Mouse (Mus musculus) heart, adult 11 months (tissue): Measurements from ENCODE around the gene Vmn1r192.
A peak's percentile ranks its signal among the peaks of the same experiment; 100 is the strongest.
"Not testable (repeated sequence)": the region's sequence is repeated elsewhere in the genome, so short reads cannot be mapped to it uniquely, and the experiment has no call there.

Experiments
- DNase-seq: peaks from one replicate; pipeline ENCODE4 v3.0.0; 2022

The Vmn1r192 gene

DNA sequence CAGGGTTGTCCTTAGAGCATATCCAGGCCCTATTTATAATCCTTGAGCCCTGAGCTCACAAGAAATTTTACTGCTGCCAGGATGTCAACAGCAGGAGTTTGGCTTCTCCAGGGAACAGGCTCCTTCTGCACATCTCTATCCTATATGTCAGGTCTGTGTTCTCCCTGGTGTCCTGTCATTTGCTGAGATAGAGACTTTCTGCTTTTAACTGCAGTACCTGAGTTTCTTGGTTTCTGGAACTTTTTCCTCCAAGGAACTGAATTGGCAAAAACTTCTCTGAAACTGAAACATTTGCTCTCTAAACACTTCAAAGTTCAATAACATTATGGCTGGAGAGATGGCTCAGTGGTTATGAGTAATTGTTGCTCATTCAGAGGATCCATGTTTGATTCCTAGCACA is at the start of gene Vmn1r192:
TSS of gene Vmn1r192 (minus strand) at position 101 of the 400 bp plus-strand sequence.
- DNase-seq, result peak; percentile 36

GRCm38 (mm10) chr13:22223060-22223459 is 32.1 kb upstream of the Vmn1r192 start, which contains the start of gene Vmn1r193:
Gene Vmn1r193, minus strand, starts transcription at chr13:22223160.
- not testable (repeated sequence) for DNase-seq

- not testable (repeated sequence) for DNase-seq
Measured at GRCm38 (mm10) chr13:22192756-22193155, 1.8 kb upstream of the Vmn1r192 start.

GRCm38 (mm10) chr13:22190385-22190784 is 556 bp downstream of the Vmn1r192 start:
- DNase-seq, result no peak

- peak; percentile 9 for DNase-seq
Measured at GRCm38 (mm10) chr13:22189313-22189712, 1.6 kb downstream of the Vmn1r192 start.

DNA sequence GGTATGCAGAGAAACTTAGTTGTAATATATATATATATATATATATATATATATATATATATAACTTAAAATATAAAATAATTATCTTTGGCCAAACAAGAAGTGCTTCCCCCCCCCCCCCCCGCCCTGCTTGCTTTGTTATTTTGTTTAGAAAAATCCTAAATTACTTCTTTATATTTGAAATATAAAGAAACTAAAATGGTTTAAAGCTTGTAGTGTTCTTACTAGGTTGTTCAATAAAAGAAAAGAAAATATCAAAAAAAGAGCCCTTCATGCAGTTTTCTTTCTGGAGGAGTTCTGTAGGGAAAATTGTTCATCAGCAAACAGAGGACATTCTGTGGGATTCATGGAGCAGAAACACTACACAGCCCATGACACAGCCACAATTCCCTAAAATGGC is 7.1 kb downstream of the Vmn1r192 start, which contains the start of gene Vmn1r191:
TSS of gene Vmn1r191 (minus strand) at position 101 of the 400 bp plus-strand sequence.
- no peak for DNase-seq

DNA sequence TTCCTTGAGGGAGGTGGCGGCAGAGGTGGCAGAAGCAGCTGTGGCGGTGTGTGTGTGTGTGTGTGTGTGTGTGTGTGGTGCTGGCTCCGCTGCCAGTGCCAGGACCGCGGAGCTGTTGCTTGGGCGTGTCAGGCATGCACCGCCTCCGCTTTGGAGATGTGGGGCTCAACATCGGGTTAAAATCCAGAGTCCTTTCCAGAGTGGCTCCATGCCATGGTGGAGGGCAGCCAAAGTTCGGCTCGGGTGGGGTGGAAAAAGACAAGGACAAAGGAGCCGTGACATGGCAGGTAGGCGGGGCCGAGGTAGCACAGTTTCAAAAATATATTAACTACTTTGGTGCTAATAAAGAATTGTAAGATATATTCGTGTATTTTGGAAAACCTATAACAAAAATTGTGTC is 22.5 kb downstream of the Vmn1r192 start:
- peak; percentile 88 for DNase-seq

DNA sequence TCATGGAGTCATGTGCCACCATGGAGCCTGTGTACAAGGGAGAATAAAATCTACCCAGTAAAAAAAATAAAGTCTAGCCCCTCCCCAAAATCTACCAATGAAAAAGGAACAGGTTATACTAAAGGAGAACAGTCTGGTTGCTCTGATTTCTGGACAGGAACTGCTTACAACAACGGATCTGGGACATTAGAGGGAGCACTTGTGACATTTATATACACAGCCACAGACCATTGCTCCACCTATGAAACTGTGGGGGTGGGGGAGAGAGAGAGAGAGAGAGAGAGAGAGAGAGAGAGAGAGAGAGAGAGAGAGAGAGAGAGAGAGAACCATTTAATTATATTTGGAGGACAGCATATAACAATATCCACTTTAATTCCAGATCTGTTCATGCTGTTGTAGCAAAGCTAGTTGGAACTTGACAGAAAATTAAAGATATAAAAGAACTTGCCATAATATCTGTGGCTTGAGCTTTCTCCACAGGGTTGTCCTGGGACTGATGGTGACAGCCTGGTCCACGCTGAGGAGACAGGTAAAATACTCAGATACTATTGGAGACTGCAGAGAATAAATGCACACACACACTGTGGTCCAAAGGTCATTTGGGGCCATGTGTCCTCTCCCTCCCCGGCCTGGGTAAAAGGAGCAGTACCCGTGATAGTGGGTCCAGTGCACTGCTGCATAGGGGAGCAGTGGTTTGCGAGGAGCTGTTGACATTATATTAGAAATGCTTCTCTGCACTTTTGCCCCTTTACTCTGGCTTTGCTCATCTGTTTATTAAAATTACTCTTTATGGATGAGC is 54.2 kb downstream of the Vmn1r192 start:
- not testable (repeated sequence) for DNase-seq
